Mouse (Mus musculus) kidney, postnatal 36 days (tissue): ENCODE results near the gene Cdkn2d.
"Not testable (repeated sequence)": the region's sequence is repeated elsewhere in the genome, so short reads cannot be mapped to it uniquely, and the experiment has no call there.

Experiments
- DNase-seq, 2 experiments: peaks; one replicate each; pipeline ENCODE4 v3.0.0; 2021 to 2022; ENCODE audit warnings: mixed read lengths in 2 of 2

Cdkn2d gene

GRCm38 (mm10) chr9:21291022-21291787 lies at the start of gene Cdkn2d:
Gene Cdkn2d (minus strand): TSS chr9:21291407.
- peak; percentile 100 for DNase-seq

- DNase-seq = no peak
These were observed 49.2 kb upstream of the Cdkn2d start for GRCm38 (mm10) chr9:21340411-21340810.

DNA sequence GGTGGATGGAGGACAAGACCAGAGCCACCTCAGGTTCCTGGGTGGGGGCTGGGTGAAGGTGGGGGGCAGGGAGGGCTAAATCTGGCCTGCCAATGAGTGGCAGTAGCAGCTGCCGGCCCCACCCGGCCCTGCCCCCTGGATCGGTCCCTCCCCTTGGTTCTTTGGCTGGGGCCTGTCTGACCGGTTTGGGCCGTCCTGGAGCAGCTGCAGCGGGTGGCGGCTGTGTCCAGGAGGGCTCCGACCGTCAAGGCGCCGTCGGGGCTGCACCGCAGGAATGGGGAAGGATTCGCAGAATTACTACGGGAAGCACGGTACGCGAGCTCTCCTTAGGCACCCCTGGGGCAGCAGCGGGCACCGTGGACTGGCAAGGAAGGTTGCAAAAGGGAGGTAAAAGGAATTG lies 46.4 kb upstream of the Cdkn2d start:
- peak; percentile 72 to 73 for DNase-seq

- DNase-seq = no peak
These were observed 45.3 kb upstream of the Cdkn2d start for GRCm38 (mm10) chr9:21336491-21336890.

DNA sequence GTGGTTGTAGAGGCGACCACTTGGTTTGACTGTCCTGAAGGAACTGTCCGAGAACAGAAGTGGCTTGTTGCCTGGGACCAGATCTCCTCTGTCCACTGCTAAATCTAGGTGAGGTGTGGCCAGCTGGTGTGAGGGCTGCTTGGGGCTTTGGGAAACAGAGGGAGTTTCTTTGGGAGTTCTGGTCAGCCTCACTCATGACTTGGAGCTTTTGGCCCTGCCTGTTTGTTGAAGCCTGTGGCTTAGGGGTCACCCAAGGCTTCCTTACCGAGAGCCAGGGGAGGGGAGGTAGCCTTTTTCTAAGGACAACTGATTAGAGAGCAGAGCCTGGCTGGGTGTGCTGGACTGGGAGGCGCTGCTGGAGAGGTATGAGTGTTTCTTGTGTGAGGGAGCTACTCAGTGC lies 44.2 kb upstream of the Cdkn2d start:
- DNase-seq = no peak

DNA sequence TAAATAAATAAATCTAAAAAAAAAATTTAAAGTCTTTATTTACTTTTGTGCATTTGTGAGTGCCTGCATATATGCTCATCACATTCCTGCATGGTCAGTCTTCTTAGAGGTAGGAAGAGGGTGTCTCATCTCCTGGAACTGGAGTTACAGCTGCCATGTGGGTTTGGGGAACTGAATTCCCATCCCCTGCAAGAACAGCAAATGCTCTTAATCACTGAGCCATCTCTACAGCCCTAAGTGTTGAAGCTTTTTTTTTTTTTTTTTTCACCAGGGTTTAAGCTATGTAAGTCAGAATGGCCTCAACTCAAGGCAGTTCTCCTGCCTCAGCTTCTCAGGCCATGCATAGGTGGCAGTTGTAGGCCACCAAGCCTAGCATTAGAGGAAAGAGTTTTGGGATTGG lies 43.5 kb upstream of the Cdkn2d start:
- DNase-seq = no peak

GRCm38 (mm10) chr9:21333523-21333922 lies 42.3 kb upstream of the Cdkn2d start:
- DNase-seq = no peak

GRCm38 (mm10) chr9:21332161-21333061 lies 41.2 kb upstream of the Cdkn2d start:
- no peak for DNase-seq

- no peak for DNase-seq
These were observed 40.3 kb upstream of the Cdkn2d start for GRCm38 (mm10) chr9:21331365-21332140.

- no peak for DNase-seq
These were observed 38.6 kb upstream of the Cdkn2d start for GRCm38 (mm10) chr9:21329699-21330289.

DNA sequence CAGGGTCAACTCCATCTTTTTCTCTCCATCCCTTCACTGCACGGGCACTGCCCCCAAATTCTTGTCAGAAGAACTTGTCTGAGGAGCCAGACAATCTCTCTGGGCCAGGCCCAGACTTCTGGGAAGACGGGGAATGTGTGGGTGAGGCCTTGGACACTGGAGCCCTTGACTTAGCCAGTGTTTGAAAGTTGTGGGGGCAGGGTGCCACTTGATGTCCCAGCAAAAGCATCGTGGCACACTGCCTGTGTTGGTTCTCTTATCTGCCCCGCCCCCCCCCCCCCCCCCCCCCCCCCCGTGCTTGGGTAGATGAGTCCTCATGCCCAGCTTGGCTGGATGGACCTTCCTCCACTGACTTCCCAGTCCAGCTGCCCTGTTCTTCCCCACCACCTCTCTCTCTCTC lies 37.8 kb upstream of the Cdkn2d start:
- DNase-seq = no peak

DNA sequence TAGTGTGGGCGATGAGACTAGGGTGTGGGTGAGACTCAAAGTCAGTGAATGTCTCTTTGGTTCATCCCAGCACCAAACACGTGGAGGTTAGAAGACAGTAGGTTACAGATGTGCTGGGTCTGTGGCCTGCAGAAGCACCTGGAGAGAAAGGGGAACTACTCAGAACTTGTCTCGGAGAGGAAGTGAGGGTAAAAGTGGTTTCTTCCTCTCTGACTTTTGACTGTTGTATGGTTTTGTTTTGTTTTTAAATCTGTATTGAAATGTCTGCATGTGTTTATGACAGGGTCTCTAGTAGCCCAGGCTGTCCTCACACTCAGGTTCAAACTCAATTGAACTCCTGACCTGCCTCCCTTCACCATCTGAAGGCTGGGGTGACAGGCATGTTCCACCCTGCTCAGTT lies 36.8 kb upstream of the Cdkn2d start:
- DNase-seq = no peak

- no peak for DNase-seq
These were observed 36.4 kb upstream of the Cdkn2d start for GRCm38 (mm10) chr9:21327569-21327968.

DNA sequence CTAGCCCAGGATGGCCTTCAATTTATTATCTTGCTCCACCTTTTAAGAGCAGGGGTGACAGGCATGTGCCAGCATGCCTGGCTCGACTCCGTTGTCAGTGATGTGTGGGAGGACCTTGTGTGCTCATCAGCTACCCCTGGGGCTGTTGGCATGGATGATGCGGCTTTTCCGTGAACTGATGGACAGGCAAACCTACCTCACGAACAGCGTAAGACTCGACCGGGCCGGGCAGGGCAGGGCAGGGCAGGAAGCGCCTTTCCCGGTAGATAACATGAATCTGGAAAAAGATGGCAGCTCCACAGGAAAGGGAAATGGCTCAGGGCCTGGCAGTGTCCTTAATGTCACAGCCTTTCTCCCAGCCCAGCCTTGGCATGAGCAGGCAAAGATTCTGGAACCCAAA lies 33.1 kb upstream of the Cdkn2d start:
- peak; percentile 44 to 67 for DNase-seq

- not testable (repeated sequence) for DNase-seq
These were observed 31.7 kb upstream of the Cdkn2d start for GRCm38 (mm10) chr9:21322917-21323297.

- no peak for DNase-seq
These were observed 31.2 kb upstream of the Cdkn2d start for GRCm38 (mm10) chr9:21322211-21322916.

DNA sequence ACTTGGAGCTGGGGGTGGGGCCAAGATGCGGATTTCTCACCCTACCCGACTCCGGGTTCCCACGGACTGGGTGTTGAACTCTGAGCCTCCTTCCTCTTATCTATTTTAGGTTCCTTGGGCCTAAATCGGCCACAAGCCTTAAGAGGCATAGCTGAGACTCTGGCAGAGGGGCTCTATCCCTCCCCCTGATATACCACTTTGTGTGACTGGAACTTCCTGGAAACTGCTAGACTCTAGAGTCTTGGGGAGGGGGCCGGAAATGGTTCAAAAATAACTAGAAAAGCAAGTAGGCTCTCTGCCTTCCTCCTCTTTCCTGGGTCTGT lies 30.3 kb upstream of the Cdkn2d start:
- DNase-seq = peak; percentile 56 to 65

GRCm38 (mm10) chr9:21320619-21321512 lies 29.7 kb upstream of the Cdkn2d start, which contains the start of gene Slc44a2:
Gene Slc44a2 (plus strand): TSS chr9:21320698.
- DNase-seq = peak; percentile 82 to 92

GRCm38 (mm10) chr9:21320280-21320618 lies 29.0 kb upstream of the Cdkn2d start:
- no peak for DNase-seq

GRCm38 (mm10) chr9:21319503-21319902 lies 28.3 kb upstream of the Cdkn2d start:
- no peak for DNase-seq

DNA sequence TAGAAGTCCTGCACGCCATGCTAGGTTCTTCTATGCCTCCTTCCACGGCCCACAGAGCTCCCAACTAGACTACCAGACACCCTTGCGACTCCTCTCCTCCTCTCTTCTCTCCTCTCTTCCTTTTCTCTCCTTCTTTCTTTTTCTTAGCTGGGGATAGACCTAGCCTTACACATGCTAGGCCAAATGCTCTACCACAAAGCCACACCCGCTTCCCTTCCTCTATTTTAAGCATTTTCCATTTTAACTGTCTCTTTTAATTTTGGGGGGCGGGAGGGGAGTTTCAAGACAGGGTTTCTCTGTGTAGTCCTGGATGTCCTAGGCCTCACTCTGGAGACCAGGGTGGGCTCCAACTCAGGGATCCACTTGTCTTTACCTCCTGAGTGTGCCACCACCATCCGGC lies 27.6 kb upstream of the Cdkn2d start:
- DNase-seq = no peak
